Mouse (Mus musculus) C2C12 (cell line): Measurements from ENCODE around the gene Tnnt2.

Experiments used
- CTCF ChIP-seq: IDR thresholded peaks from one replicate; pipeline ENCODE4 v1.5.1; 2011; ENCODE audit not compliant: control insufficient read depth, insufficient read depth, insufficient read length
- MAX ChIP-seq: IDR thresholded peaks from one replicate; pipeline ENCODE4 v1.6.1; 2011; ENCODE audit warnings: mild to moderate bottlenecking, control low read depth

GRCm38 (mm10) chr1:135843519-135844262, 7.5 kb downstream of the Tnnt2 start:
- no peak for TF ChIP-seq MAX
- no peak for TF ChIP-seq CTCF
